Comparison of ENCODE assay signal across 16 mouse cellular contexts in genomic region chr7:44453256-44453655, GRCm38 (mm10). TPM values are rescaled to one million over a fixed set of nuclear protein-coding genes. Genes with fewer than 3 reads are reported as not detected.
A peak's percentile ranks its signal among the peaks of the same experiment; 100 is the strongest.
DNase-seq lines count a peak whose midpoint lies in the region; ATAC-seq lines count a peak whose summit lies in the region.
"Had no signal": no experiment of that assay in that cellular context is flagged by ENCODE, and none has a peak within 500 bp of the region (broad histone marks: within the 10 kb centered on the region; RNA-seq: fewer than 3 reads in every experiment).

No protein-coding gene starts in this region.

- 37% methylated on average over 3 of the region's 3 CpGs for WGBS in forebrain, embryonic 11.5 days
- 21% methylated on average over 3 of the region's 3 CpGs for WGBS in forebrain, embryonic 10.5 days
- 32% methylated on average over 3 of the region's 3 CpGs for WGBS in hindbrain, embryonic 12.5 days
- 22% methylated on average over 3 of the region's 3 CpGs for WGBS in hindbrain, embryonic 14.5 days

- DNase-seq in forebrain, embryonic 11.5 days (ENCODE audit: low spot score), result peak; percentile 45
- no peak for DNase-seq in forebrain, embryonic 10.5 days (ENCODE audit: extremely low spot score, low spot score)
- DNase-seq in hindbrain, embryonic 14.5 days (ENCODE audit: low spot score), result no peak
- peak; percentile 13 for DNase-seq in testis, postnatal 10 days (ENCODE audit: low spot score)
- DNase-seq in testis, postnatal 14 days (ENCODE audit: low spot score), result no peak
- no peak for DNase-seq in thymus, adult 18-20 months
- DNase-seq in MN1 (ENCODE audit: low spot score), result no peak
- DNase-seq: adrenal gland, postnatal 14 days; B cell, adult 2 months; cerebellum, adult 9-10 months; gastrocnemius, adult 2 months; thymus, postnatal 25 days had no signal

- H3K36me3 ChIP-seq in forebrain, embryonic 11.5 days (ENCODE audit: control insufficient read depth, insufficient read depth, low read length), result peaks cover under 1% of the 10 kb centered on the region; the same call in 1 of the 2 replicates
- H3K36me3 ChIP-seq in forebrain, embryonic 10.5 days (replicated peaks), result peaks cover 73% of the 10 kb centered on the region
- peaks cover 72% of the 10 kb centered on the region for H3K36me3 ChIP-seq in hindbrain, embryonic 12.5 days
- peaks cover 78% of the 10 kb centered on the region for H3K36me3 ChIP-seq in hindbrain, embryonic 14.5 days (replicated peaks; ENCODE audit: control insufficient read depth, insufficient read depth)
- H3K36me3 ChIP-seq: kidney, embryonic 15.5 days; limb, embryonic 15.5 days had no signal

- H3K27me3 ChIP-seq in forebrain, embryonic 11.5 days (ENCODE audit: control insufficient read depth, insufficient read depth, low read length), result no peaks in the 10 kb centered on the region
- no peaks in the 10 kb centered on the region for H3K27me3 ChIP-seq in forebrain, embryonic 10.5 days (ENCODE audit: poor library complexity, severe bottlenecking)
- H3K27me3 ChIP-seq in hindbrain, embryonic 12.5 days, result no peaks in the 10 kb centered on the region
- H3K27me3 ChIP-seq in hindbrain, embryonic 14.5 days (ENCODE audit: control insufficient read depth, insufficient read depth, low read length), result no peaks in the 10 kb centered on the region

- H3K4me1 ChIP-seq in forebrain, embryonic 11.5 days (replicated peaks; ENCODE audit: control insufficient read depth, insufficient read depth, low read length), result no peaks in the 10 kb centered on the region
- H3K4me1 ChIP-seq in forebrain, embryonic 10.5 days, result peaks cover 6% of the 10 kb centered on the region; the same call in 1 of the 2 replicates
- H3K4me1 ChIP-seq in hindbrain, embryonic 12.5 days, result peaks cover 23% of the 10 kb centered on the region
- H3K4me1 ChIP-seq in hindbrain, embryonic 14.5 days (replicated peaks; ENCODE audit: control insufficient read depth, insufficient read depth, low read length), result peaks cover 24% of the 10 kb centered on the region
- H3K4me1 ChIP-seq: limb, embryonic 15.5 days had no signal

- no peak for ATAC-seq in forebrain, embryonic 11.5 days (replicated peaks; ENCODE audit: low FRiP score)
- 0 out of 2 replicates have a peak, but pooled peaks have one; percentile 10 for ATAC-seq in hindbrain, embryonic 12.5 days (ENCODE audit: low FRiP score)
- no peak; the same call in 1 of the 2 replicates for ATAC-seq in hindbrain, embryonic 14.5 days (ENCODE audit: low FRiP score)

- no peaks in the 10 kb centered on the region; the same call in 1 of the 2 replicates for H3K9me3 ChIP-seq in forebrain, embryonic 11.5 days (ENCODE audit: control insufficient read depth, low read length)
- no peaks in the 10 kb centered on the region; the same call in 1 of the 2 replicates for H3K9me3 ChIP-seq in forebrain, embryonic 10.5 days
- H3K9me3 ChIP-seq in hindbrain, embryonic 12.5 days (replicated peaks), result no peaks in the 10 kb centered on the region
- H3K9me3 ChIP-seq in hindbrain, embryonic 14.5 days (ENCODE audit: control insufficient read depth, low read length), result no peaks in the 10 kb centered on the region
- H3K9me3 ChIP-seq: kidney, embryonic 15.5 days; limb, embryonic 15.5 days had no signal

- no peak overlapping the region for H3K4me2 ChIP-seq in forebrain, embryonic 11.5 days (ENCODE audit: low read depth, low read length, severe bottlenecking)
- no peak overlapping the region for H3K4me2 ChIP-seq in hindbrain, embryonic 12.5 days (replicated peaks)
- no peak overlapping the region for H3K4me2 ChIP-seq in hindbrain, embryonic 14.5 days (replicated peaks)
- H3K4me2 ChIP-seq: kidney, embryonic 15.5 days; limb, embryonic 15.5 days had no signal

- no peak overlapping the region for H3K9ac ChIP-seq in forebrain, embryonic 11.5 days (ENCODE audit: low read length)
- no peak overlapping the region for H3K9ac ChIP-seq in hindbrain, embryonic 12.5 days
- no peak overlapping the region for H3K9ac ChIP-seq in hindbrain, embryonic 14.5 days
- H3K9ac ChIP-seq: kidney, embryonic 15.5 days; limb, embryonic 15.5 days had no signal

- H3K27ac ChIP-seq in forebrain, embryonic 11.5 days (ENCODE audit: low read depth, low read length), result no peak overlapping the region
- no peak overlapping the region for H3K27ac ChIP-seq in forebrain, embryonic 10.5 days
- no peak overlapping the region for H3K27ac ChIP-seq in hindbrain, embryonic 12.5 days
- H3K27ac ChIP-seq in hindbrain, embryonic 14.5 days, result no peak overlapping the region
- H3K27ac ChIP-seq: gastrocnemius, adult 2 months; kidney, embryonic 15.5 days; limb, embryonic 15.5 days had no signal

- no peak overlapping the region for H3K4me3 ChIP-seq in forebrain, embryonic 11.5 days (ENCODE audit: low read depth, low read length)
- H3K4me3 ChIP-seq in forebrain, embryonic 10.5 days, result no peak overlapping the region
- no peak overlapping the region for H3K4me3 ChIP-seq in hindbrain, embryonic 12.5 days
- H3K4me3 ChIP-seq in hindbrain, embryonic 14.5 days (replicated peaks; ENCODE audit: low read length), result no peak overlapping the region
- H3K4me3 ChIP-seq: gastrocnemius, adult 2 months; kidney, embryonic 15.5 days; limb, embryonic 15.5 days had no signal

RNA-seq across cellular contexts. Expression of gene Aspdh, which starts 11.9 kb away (rescaled TPM):
- polyA plus RNA-seq in forebrain, embryonic 11.5 days (2014; fragmentation: Nextera tagmentation; extraction: Ambion mirVana), result 2.6 and 2.9 TPM in 2 replicates
- 1.3 and 1.5 TPM in 2 replicates for polyA plus RNA-seq in forebrain, embryonic 10.5 days (2016; fragmentation: Nextera tagmentation; extraction: Ambion mirVana)
- 1.3 and 3.9 TPM in 2 replicates for polyA plus RNA-seq in hindbrain, embryonic 12.5 days (2016; fragmentation: Nextera tagmentation; extraction: Ambion mirVana)
- 3.4 and 5.1 TPM in 2 replicates for polyA plus RNA-seq in hindbrain, embryonic 14.5 days (2014; fragmentation: Nextera tagmentation; extraction: Ambion mirVana)
- polyA plus RNA-seq: spleen, adult 2 months had no signal

RNA-seq across cellular contexts. Expression of gene Josd2, which starts 14.5 kb away (rescaled TPM):
- 60.9 and 68.9 TPM in 2 replicates for polyA plus RNA-seq in forebrain, embryonic 11.5 days (2014; fragmentation: Nextera tagmentation; extraction: Ambion mirVana)
- polyA plus RNA-seq in forebrain, embryonic 10.5 days (2016; fragmentation: Nextera tagmentation; extraction: Ambion mirVana), result 74.9 and 78.5 TPM in 2 replicates
- 60.5 and 65.1 TPM in 2 replicates for polyA plus RNA-seq in hindbrain, embryonic 12.5 days (2016; fragmentation: Nextera tagmentation; extraction: Ambion mirVana)
- 26.9 and 33.4 TPM in 2 replicates for polyA plus RNA-seq in hindbrain, embryonic 14.5 days (2014; fragmentation: Nextera tagmentation; extraction: Ambion mirVana)

RNA-seq across cellular contexts. Expression of gene Lrrc4b, which starts 24.4 kb away (rescaled TPM):
- 8.2 and 9.8 TPM in 2 replicates for polyA plus RNA-seq in forebrain, embryonic 11.5 days (2014; fragmentation: Nextera tagmentation; extraction: Ambion mirVana)
- 1.8 and 2.1 TPM in 2 replicates for polyA plus RNA-seq in forebrain, embryonic 10.5 days (2016; fragmentation: Nextera tagmentation; extraction: Ambion mirVana)
- 12.6 and 12.7 TPM in 2 replicates for polyA plus RNA-seq in hindbrain, embryonic 12.5 days (2016; fragmentation: Nextera tagmentation; extraction: Ambion mirVana)
- polyA plus RNA-seq in hindbrain, embryonic 14.5 days (2014; fragmentation: Nextera tagmentation; extraction: Ambion mirVana), result 26.4 and 26.5 TPM in 2 replicates

RNA-seq across cellular contexts. Expression of gene Emc10, which starts 43.1 kb away (rescaled TPM):
- 115 and 124 TPM in 2 replicates for polyA plus RNA-seq in forebrain, embryonic 11.5 days (2014; fragmentation: Nextera tagmentation; extraction: Ambion mirVana)
- polyA plus RNA-seq in forebrain, embryonic 10.5 days (2016; fragmentation: Nextera tagmentation; extraction: Ambion mirVana), result 95.8 and 96.9 TPM in 2 replicates
- 134 and 142 TPM in 2 replicates for polyA plus RNA-seq in hindbrain, embryonic 12.5 days (2016; fragmentation: Nextera tagmentation; extraction: Ambion mirVana)
- 167 and 182 TPM in 2 replicates for polyA plus RNA-seq in hindbrain, embryonic 14.5 days (2014; fragmentation: Nextera tagmentation; extraction: Ambion mirVana)

RNA-seq across cellular contexts. Expression of gene Fam71e1, which starts 43.1 kb away (rescaled TPM):
- polyA plus RNA-seq in forebrain, embryonic 11.5 days (2014; fragmentation: Nextera tagmentation; extraction: Ambion mirVana), result 22.3 and 25.3 TPM in 2 replicates
- 15.1 and 15.8 TPM in 2 replicates for polyA plus RNA-seq in forebrain, embryonic 10.5 days (2016; fragmentation: Nextera tagmentation; extraction: Ambion mirVana)
- 25.2 and 26.0 TPM in 2 replicates for polyA plus RNA-seq in hindbrain, embryonic 12.5 days (2016; fragmentation: Nextera tagmentation; extraction: Ambion mirVana)
- polyA plus RNA-seq in hindbrain, embryonic 14.5 days (2014; fragmentation: Nextera tagmentation; extraction: Ambion mirVana), result 10.9 and 23.8 TPM in 2 replicates

Comparison
In these comparisons a context has a peak if more than half of its experiments do, and no peak if none do; other contexts are left out.
1. DNase-seq: peak in forebrain, embryonic 11.5 days (single experiment) and testis, postnatal 10 days (single experiment); none in forebrain, embryonic 10.5 days (single experiment), hindbrain, embryonic 14.5 days (single experiment), testis, postnatal 14 days (single experiment), thymus, adult 18-20 months (0 of 2) and MN1 (single experiment).